Mouse (Mus musculus) C2C12 (cell line): Measurements from ENCODE around the gene Tsen34.

Experiments
- CEBPB ChIP-seq: IDR thresholded peaks from one replicate; pipeline ENCODE4 v1.6.1; 2011; ENCODE audit warnings: low read depth, mild to moderate bottlenecking, control low read depth, moderate library complexity
- CTCF ChIP-seq: IDR thresholded peaks from one replicate; pipeline ENCODE4 v1.5.1; 2011; ENCODE audit not compliant: control insufficient read depth, insufficient read depth, insufficient read length
- MAX ChIP-seq: IDR thresholded peaks from one replicate; pipeline ENCODE4 v1.6.1; 2011; ENCODE audit warnings: mild to moderate bottlenecking, control low read depth
- MYOD1 ChIP-seq: IDR thresholded peaks from one replicate; pipeline ENCODE4 v1.6.1; 2011; ENCODE audit warnings: low read depth; ENCODE audit not compliant: control insufficient read depth, insufficient read length
- MYOG ChIP-seq: IDR thresholded peaks from one replicate; pipeline ENCODE4 v1.6.1; 2011; ENCODE audit not compliant: control insufficient read depth, insufficient read length; ENCODE audit errors: extremely low read depth
- USF1 ChIP-seq: IDR thresholded peaks from one replicate; pipeline ENCODE4 v1.6.1; 2011; ENCODE audit warnings: low read depth, mild to moderate bottlenecking, control low read depth, moderate library complexity

GRCm38 (mm10) chr7:3646188-3646587 lies 46.5 kb upstream of the Tsen34 start:
- no peak for TF ChIP-seq CTCF
- TF ChIP-seq MYOG, result no peak
- TF ChIP-seq MAX, result no peak
- no peak for TF ChIP-seq USF1
- no peak for TF ChIP-seq MYOD1
- no peak for TF ChIP-seq CEBPB
